Mouse (Mus musculus): Measurements from ENCODE around the gene Atxn1l. TPM values are rescaled to one million over a fixed set of nuclear protein-coding genes. Genes with fewer than 3 reads are reported as not detected.

Atxn1l gene
- total RNA-seq, 2 experiments from 2014 or later: 21.2 TPM

Other genes with a start within 250 kb of the Atxn1l start
- gene Pmfbp1, start 243.7 kb downstream of the Atxn1l start, total RNA-seq (2021): not detected
- gene Dhx38, start 171.9 kb downstream of the Atxn1l start, total RNA-seq (2021): 10 to 100 TPM; 10.7 to 12.3 TPM
- 1 to 10 TPM; 4.3 to 4.6 TPM for gene Txnl4b, start 171.8 kb downstream of the Atxn1l start, total RNA-seq (2021)
- 10 to 100 TPM; 12.3 to 26.7 TPM for gene Hp, start 158.6 kb downstream of the Atxn1l start, total RNA-seq (2021)
- gene Dhodh, start 129.1 kb downstream of the Atxn1l start, total RNA-seq (2021): 10 to 100 TPM; 15.9 to 16.0 TPM
- under 1 TPM in 1 of 2 experiments, not detected in 1; 0.07 TPM for gene Pkd1l3, start 123.2 kb downstream of the Atxn1l start, total RNA-seq (2021)
- gene Ist1, start 44.5 kb downstream of the Atxn1l start, total RNA-seq (2021): 10 to 100 TPM; 41.4 to 42.8 TPM
- gene Zfp821, start 32.2 kb downstream of the Atxn1l start, total RNA-seq (2021): 1 to 10 TPM; 4.5 to 5.8 TPM
- 10 to 100 TPM; 35.0 to 38.8 TPM for gene Ap1g1, start 40.8 kb upstream of the Atxn1l start, total RNA-seq (2021)
- 1 to 10 TPM; 3.0 to 3.4 TPM for gene Phlpp2, start 130.8 kb upstream of the Atxn1l start, total RNA-seq (2021)
- gene Marveld3, start 224.5 kb upstream of the Atxn1l start, total RNA-seq (2021): under 1 TPM in 1 of 2 experiments, not detected in 1; 0.46 TPM